Mouse (Mus musculus): ENCODE results near the gene Ccne1.

GRCm38 (mm10) chr7:38074920-38075319 lies 32.4 kb downstream of the Ccne1 start:
- TF ChIP-seq CTCF (IDR thresholded peaks at IDR 0.05; ENCODE audit: control insufficient read depth, insufficient read depth, low read length) (no peak), POLR2A (IDR thresholded peaks at IDR 0.05; ENCODE audit: borderline replicate concordance, control insufficient read depth, low read depth, low read length) (no peak)
